Mouse (Mus musculus) neural tube, embryonic 11.5 days (tissue): ENCODE measurements around the gene Gm20388. TPM values are rescaled to one million over a fixed set of nuclear protein-coding genes. Genes with fewer than 3 reads are reported as not detected.
A peak's percentile ranks its signal among the peaks of the same experiment; 100 is the strongest.
"Not testable (repeated sequence)": the region's sequence is repeated elsewhere in the genome, so short reads cannot be mapped to it uniquely, and the experiment has no call there.

ENCODE experiments used
- ATAC-seq: fragments of 200-750 bp; cut with Nextera tagmentation; 2 replicates; pipeline ENCODE4 v1.8.0; 2017; ENCODE audit warnings: moderate number of reproducible peaks, mild to moderate bottlenecking, moderate TSS enrichment, moderate library complexity; ENCODE audit not compliant: insufficient read depth, low FRiP score, low TSS enrichment
- DNase-seq: peaks from one replicate; pipeline ENCODE4 v3.0.0-alpha.2; 2015; ENCODE audit warnings: low spot score
- H3K27ac ChIP-seq: fragments of 300-500 bp; sonication (generic); 2 replicates; pipeline ENCODE4 v1.5.1; 2014; ENCODE audit warnings: low read depth, mild to moderate bottlenecking, low read length
- H3K27me3 ChIP-seq: fragments of 300-500 bp; sonication (generic); 2 replicates; pipeline ENCODE4 v1.6.1; 2014; ENCODE audit warnings: mild to moderate bottlenecking, low read length, mixed read lengths; ENCODE audit not compliant: control insufficient read depth, insufficient read depth
- H3K36me3 ChIP-seq: fragments of 300-500 bp; sonication (generic); 2 replicates; pipeline ENCODE4 v1.6.1; 2014; ENCODE audit warnings: mild to moderate bottlenecking, low read length, moderate library complexity, mixed read lengths; ENCODE audit not compliant: control insufficient read depth, insufficient read depth
- H3K4me1 ChIP-seq: fragments of 300-500 bp; sonication (generic); 2 replicates; pipeline ENCODE4 v1.6.1; 2014; ENCODE audit warnings: low read length, mixed read lengths; ENCODE audit not compliant: control insufficient read depth, insufficient read depth
- H3K4me2 ChIP-seq: fragments of 300-500 bp; sonication (generic); 2 replicates; pipeline ENCODE4 v1.6.1; 2014; ENCODE audit warnings: low read depth, mild to moderate bottlenecking, moderate library complexity
- H3K4me3 ChIP-seq: fragments of 300-500 bp; sonication (generic); 2 replicates; pipeline ENCODE4 v1.5.1; 2014; ENCODE audit warnings: low read depth, low read length
- H3K9ac ChIP-seq: fragments of 300-500 bp; sonication (generic); 2 replicates; pipeline ENCODE4 v1.6.1; 2014; ENCODE audit warnings: mild to moderate bottlenecking, low read length
- H3K9me3 ChIP-seq: fragments of 300-500 bp; sonication (generic); 2 replicates; pipeline ENCODE4 v1.6.1; 2016; ENCODE audit warnings: low read length; ENCODE audit not compliant: control insufficient read depth
- WGBS: fragments of 180-500 bp; shearing (Covaris S2); extraction: QIAGEN DNeasy Blood & Tissue Kit; methylation state at CpG from one replicate; pipeline ENCODE4 v1.1.7; 2014; 5-methylcytosine and 5-hydroxymethylcytosine counted together
- polyA plus RNA-seq: library from polyadenylated mRNA; unstranded; fragments of >200 nt; fragmentation: Nextera tagmentation; extraction: Ambion mirVana; gene quantifications from 2 replicates; pipeline ENCODE4 v1.2.1, GENCODE M21; 2014

Gene Gm20388
- polyA plus RNA-seq, 1 experiment from 2014 or later = not detected

DNA sequence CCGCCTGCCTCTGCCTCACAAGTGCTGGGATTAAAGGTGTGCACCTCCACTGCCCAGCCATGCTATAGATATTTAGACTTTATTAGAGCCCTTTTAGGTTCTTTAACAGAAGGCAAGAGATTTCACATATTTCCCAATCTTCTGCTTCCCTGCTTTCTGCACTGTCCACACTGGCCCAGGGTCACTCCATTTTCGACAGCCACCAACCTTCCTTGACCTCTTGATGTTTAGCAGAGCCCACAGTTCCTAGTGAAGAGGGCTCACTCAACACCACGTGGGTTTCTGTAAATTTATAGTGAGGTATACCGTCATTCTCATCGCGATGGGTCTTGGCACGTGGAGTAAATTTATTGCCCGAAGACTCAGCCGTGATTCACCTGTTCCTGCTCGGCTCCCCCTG, 3719.4 kb downstream of the Gm20388 start:
- no peak for DNase-seq
- H3K4me2 ChIP-seq = no peak overlapping the region
- H3K27me3 ChIP-seq = peaks cover 15% of the 10 kb centered on the region

DNA sequence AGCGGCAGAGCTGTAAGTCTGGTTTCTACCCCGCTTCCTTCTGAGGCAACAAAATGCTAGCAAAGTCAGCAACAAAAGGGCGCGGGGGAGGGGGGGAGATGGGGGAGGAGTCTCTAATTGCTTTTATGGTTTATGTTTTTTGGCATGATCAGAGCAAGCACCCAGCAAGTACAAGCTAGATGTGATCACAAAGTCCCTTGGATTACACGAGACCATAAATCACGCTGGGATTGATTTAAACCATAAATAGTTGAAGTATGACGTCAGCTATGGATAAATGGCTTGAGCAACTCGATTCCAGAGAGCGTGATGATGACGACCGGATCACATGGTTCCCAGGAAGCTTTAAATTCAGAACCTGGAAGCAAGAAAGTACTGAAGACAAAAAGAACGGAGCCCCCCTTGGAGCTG, 3720.2 kb downstream of the Gm20388 start:
- ATAC-seq (no peak), DNase-seq (no peak)
- 33% methylated on average over 12 of the region's 12 CpGs for WGBS
- H3K27me3 ChIP-seq = peaks cover 11% of the 10 kb centered on the region
- no peak overlapping the region for H3K4me2 ChIP-seq
- no peaks in the 10 kb centered on the region for H3K36me3 ChIP-seq
- H3K9ac ChIP-seq = no peak overlapping the region
- no peak overlapping the region for H3K4me3 ChIP-seq
- no peak overlapping the region for H3K27ac ChIP-seq
- no peaks in the 10 kb centered on the region for H3K9me3 ChIP-seq
- peaks cover 2% of the 10 kb centered on the region; the same call in 1 of the 2 replicates for H3K4me1 ChIP-seq

More for the DNA sequence above, 3719.4 kb downstream of the Gm20388 start:
- 47% methylated on average over 10 of the region's 10 CpGs for WGBS
- H3K9ac ChIP-seq = no peak overlapping the region
- peaks cover 2% of the 10 kb centered on the region; the same call in 1 of the 2 replicates for H3K4me1 ChIP-seq
- no peaks in the 10 kb centered on the region for H3K9me3 ChIP-seq
- ATAC-seq = no peak
- no peak overlapping the region for H3K27ac ChIP-seq
- no peak overlapping the region for H3K4me3 ChIP-seq
- no peaks in the 10 kb centered on the region for H3K36me3 ChIP-seq

DNA sequence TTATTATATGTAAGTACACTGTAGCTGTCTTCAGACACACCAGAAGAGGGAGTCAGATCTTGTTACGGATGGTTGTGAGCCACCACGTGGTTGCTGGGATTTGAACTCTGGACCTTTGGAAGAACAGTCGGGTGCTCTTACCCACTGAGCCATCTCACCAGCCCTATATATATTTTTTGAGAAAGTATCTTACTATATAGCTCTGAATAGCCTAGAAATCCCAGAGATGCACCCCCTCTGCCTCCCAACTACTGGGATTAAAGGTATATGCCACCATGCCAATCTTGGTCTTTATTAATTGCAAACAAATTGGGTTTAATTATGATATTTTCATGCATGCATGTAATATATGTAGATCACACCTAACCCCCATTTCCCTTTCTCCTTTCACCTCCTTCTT, 3721.1 kb downstream of the Gm20388 start:
- not testable (repeated sequence) for DNase-seq, H3K4me1 ChIP-seq, H3K27ac ChIP-seq, ATAC-seq, H3K4me2 ChIP-seq, H3K36me3 ChIP-seq, H3K9me3 ChIP-seq, H3K27me3 ChIP-seq, H3K4me3 ChIP-seq, H3K9ac ChIP-seq
- 67% methylated on average over 3 of the region's 3 CpGs for WGBS

DNA sequence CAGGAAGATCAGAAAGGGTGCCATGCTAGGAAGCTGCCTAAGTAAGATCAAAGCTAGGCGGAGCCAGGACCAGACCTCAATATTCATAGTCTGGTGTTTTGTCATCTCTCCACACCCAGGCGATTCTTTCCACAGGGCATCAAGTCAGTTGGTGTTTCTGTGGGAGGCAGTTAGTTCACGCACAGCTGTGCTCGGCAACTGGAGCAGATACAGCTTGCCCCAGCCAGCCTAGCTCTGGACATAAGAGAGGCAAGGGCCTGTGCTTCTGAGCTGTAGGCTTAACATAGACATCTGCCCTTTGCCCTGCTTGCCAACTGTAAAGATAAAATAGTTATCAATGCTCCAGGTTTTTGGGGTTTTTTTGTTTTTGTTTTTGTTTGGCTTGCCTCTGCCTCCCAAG, 3721.6 kb downstream of the Gm20388 start:
- Histone ChIP-seq H3K4me2 (no peak overlapping the region), H3K4me3 (no peak overlapping the region), H3K9ac (no peak overlapping the region), H3K27ac (no peak overlapping the region), H3K9me3 (no peaks in the 10 kb centered on the region), H3K4me1 (peaks cover 2% of the 10 kb centered on the region; the same call in 1 of the 2 replicates), H3K36me3 (no peaks in the 10 kb centered on the region), H3K27me3 (peaks cover 9% of the 10 kb centered on the region; the same call in 1 of the 2 replicates)
- no peak for DNase-seq
- no peak for ATAC-seq
- WGBS = 86% methylated on average over 4 of the region's 4 CpGs

DNA sequence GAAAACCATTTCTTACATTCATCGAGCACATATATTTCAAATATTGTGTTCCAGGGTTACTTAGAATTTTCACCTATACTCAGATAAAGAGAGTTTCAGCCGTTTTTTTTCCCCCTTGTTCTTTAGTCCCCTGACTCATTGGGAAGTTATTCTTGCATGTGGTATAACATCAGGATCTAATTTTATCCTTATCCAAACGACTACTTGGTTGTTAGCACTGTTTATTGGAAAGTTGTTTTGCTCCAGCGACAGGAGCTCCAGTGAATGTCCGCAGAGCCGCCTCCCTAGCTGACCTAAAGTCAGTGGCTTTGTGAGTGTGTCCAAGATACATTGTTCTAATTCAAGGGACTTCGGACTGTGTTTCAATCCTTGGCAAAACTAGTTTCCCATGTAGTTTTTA, 3723.2 kb downstream of the Gm20388 start:
- Histone ChIP-seq H3K27ac (no peak overlapping the region), H3K4me1 (peaks cover under 1% of the 10 kb centered on the region; the same call in 1 of the 2 replicates), H3K36me3 (no peaks in the 10 kb centered on the region), H3K9me3 (no peaks in the 10 kb centered on the region), H3K4me3 (no peak overlapping the region), H3K4me2 (no peak overlapping the region), H3K27me3 (peaks cover 2% of the 10 kb centered on the region; the same call in 1 of the 2 replicates), H3K9ac (no peak overlapping the region)
- ATAC-seq (no peak), DNase-seq (no peak)
- WGBS = 82% methylated on average over 7 of the region's 7 CpGs

DNA sequence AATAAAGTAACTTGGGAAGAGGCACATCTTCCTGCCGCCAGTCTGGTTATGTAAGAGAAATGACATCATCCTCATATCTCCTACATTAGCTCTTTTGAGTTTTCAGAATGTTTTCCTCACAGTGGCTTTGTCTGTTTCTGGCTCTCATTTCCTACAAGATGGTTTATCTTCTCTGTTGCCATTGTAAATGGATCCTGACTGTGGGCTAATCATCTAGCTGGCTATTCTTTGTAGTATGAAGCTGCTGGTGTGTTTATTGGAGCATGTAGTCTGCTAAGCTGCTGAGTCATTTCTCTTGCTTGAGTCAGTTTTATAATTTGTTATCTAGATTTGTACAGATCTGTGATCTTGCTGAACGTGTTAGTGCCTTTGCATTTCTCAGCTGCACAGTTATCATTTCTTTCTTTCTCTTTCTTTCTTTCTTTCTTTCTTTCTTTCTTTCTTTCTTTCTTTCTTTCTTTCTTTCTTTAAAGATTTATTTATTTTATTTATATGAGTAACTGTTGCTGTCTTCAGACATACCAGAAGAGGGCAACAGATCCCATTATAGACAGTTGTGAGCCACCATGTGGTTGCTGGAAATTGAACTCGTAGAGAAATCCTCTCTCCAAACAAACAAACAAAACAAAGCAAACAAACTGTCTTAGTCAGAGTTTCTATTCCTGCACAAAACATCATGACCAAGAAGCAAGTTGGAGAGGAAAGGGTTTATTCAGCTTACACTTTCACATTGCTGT, 3723.9 kb downstream of the Gm20388 start:
- Histone ChIP-seq H3K4me1 (no peaks in the 10 kb centered on the region), H3K9ac (no peak overlapping the region), H3K4me3 (no peak overlapping the region), H3K27me3 (no peaks in the 10 kb centered on the region), H3K27ac (no peak overlapping the region), H3K4me2 (no peak overlapping the region), H3K9me3 (no peaks in the 10 kb centered on the region), H3K36me3 (no peaks in the 10 kb centered on the region)
- no peak for ATAC-seq
- 57% methylated on average over 3 of the region's 3 CpGs for WGBS
- DNase-seq = no peak

DNA sequence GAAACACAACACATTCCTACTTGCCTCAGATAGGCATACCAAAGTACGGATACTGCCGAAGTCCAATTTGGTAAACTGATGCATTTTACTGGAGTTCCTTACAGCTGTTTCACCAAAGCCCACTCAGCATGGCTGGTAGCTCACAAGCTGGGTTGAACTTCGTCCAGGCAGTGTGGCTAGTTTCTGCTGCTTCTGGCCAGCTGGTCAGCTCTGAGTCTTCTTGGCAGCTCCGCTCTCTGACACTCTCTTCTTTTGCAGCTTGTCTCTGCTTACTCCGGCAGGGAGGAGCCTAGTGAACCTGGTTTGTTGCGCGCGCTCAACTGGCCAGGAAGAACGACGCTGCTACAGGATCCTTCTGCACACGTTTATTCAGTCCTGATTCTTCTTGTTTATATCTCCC, 3725.0 kb downstream of the Gm20388 start:
- no peak overlapping the region for H3K9ac ChIP-seq
- no peaks in the 10 kb centered on the region for H3K27me3 ChIP-seq
- DNase-seq = no peak
- H3K4me3 ChIP-seq = no peak overlapping the region
- H3K36me3 ChIP-seq = no peaks in the 10 kb centered on the region
- H3K4me2 ChIP-seq = no peak overlapping the region
- no peak for ATAC-seq
- 74% methylated on average over 11 of the region's 11 CpGs for WGBS
- H3K27ac ChIP-seq = no peak overlapping the region
- no peaks in the 10 kb centered on the region for H3K9me3 ChIP-seq
- H3K4me1 ChIP-seq = no peaks in the 10 kb centered on the region

DNA sequence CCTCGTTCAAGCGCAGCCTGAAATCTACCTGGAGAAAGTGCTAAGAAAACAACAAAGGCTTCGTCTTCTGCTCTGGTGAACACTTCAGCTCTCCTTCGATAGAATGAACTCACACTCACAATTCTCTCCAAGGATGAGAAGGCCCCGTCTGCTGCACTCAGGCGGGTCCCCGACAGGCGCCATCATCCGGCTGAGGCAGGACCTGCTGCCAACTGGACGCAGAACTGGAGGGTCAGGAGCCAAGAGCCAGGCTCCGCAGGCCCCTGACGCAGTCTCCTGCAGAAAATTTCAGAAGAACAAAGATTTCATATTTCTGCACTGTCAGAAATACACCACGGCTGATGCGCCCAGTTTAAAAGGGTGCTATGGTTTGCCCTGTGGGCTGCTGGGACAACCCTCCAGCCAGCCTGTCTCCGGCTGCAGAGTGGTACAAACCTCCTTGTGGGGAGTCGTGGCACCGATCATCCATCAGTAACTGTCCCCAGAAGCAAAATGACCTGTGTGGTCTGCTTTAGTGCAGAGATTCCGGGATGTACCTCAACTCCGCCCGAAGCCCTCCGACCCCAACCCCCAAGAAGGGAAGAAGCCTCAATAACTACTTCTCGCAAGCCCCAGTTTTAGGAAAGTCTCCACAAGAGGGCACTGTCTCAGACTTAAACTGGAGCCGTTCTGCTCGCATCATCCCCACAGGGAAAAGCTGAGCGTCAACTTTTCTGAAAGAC, 3732.8 kb downstream of the Gm20388 start:
- Histone ChIP-seq H3K36me3 (no peaks in the 10 kb centered on the region), H3K4me2 (peak overlapping the region; percentile 37), H3K27me3 (no peaks in the 10 kb centered on the region), H3K9ac (peak overlapping the region; percentile 31), H3K9me3 (no peaks in the 10 kb centered on the region), H3K27ac (no peak overlapping the region), H3K4me3 (peak overlapping the region; percentile 24; the same call in 1 of the 2 replicates), H3K4me1 (no peaks in the 10 kb centered on the region)
- DNase-seq = peak; percentile 67
- WGBS = 16% methylated on average over 25 of the region's 25 CpGs
- ATAC-seq = no peak

DNA sequence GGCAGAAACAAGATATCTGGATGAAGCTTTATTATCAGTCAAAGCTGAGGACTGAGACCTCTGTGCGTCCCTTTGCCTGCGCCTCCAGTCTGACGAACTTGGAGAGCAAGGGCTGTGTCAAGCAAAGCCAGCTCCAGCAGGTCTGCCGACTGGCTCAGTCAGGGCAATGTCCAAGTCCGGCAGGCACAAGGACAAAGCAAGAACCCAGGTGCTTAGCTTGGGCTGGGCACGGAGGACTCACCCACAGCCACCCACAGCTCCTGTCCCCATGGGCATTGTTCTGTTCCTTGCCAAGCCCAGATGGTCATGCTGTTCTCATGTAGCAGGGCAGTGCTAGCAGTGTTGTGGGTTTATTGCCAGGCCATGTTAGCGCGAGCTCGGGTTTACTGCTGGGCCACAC, 3734.6 kb downstream of the Gm20388 start:
- 59% methylated on average over 9 of the region's 9 CpGs for WGBS
- ATAC-seq (no peak), DNase-seq (no peak)
- H3K9ac ChIP-seq = no peak overlapping the region
- no peak overlapping the region for H3K4me3 ChIP-seq
- no peak overlapping the region for H3K4me2 ChIP-seq
- no peaks in the 10 kb centered on the region for H3K4me1 ChIP-seq
- H3K27ac ChIP-seq = no peak overlapping the region
- H3K27me3 ChIP-seq = no peaks in the 10 kb centered on the region
- no peaks in the 10 kb centered on the region for H3K36me3 ChIP-seq
- no peaks in the 10 kb centered on the region for H3K9me3 ChIP-seq
